Mouse (Mus musculus) hindbrain, embryonic 12.5 days (tissue): ENCODE data around the gene Abhd11. TPM values are rescaled to one million over a fixed set of nuclear protein-coding genes. Genes with fewer than 3 reads are reported as not detected.
"Not testable (repeated sequence)": the region's sequence is repeated elsewhere in the genome, so short reads cannot be mapped to it uniquely, and the experiment has no call there.

Source experiments
- ATAC-seq: fragments of 200-750 bp; cut with Nextera tagmentation; 2 replicates; pipeline ENCODE4 v1.8.0; 2017; ENCODE audit warnings: moderate TSS enrichment; ENCODE audit not compliant: low FRiP score
- H3K27ac ChIP-seq: fragments of 300-500 bp; sonication (generic); 2 replicates; pipeline ENCODE4 v1.5.1; 2016; ENCODE audit warnings: mild to moderate bottlenecking
- H3K27me3 ChIP-seq: fragments of 300-500 bp; sonication (generic); 2 replicates; pipeline ENCODE4 v1.6.1; 2016; ENCODE audit warnings: mild to moderate bottlenecking
- H3K36me3 ChIP-seq: fragments of 300-500 bp; sonication (generic); 2 replicates; pipeline ENCODE4 v1.6.1; 2016; ENCODE audit warnings: mild to moderate bottlenecking
- H3K4me1 ChIP-seq: fragments of 300-500 bp; sonication (generic); 2 replicates; pipeline ENCODE4 v1.6.1; 2016
- H3K4me2 ChIP-seq: fragments of 300-500 bp; sonication (generic); replicated peaks from 2 replicates; pipeline ENCODE4 v1.6.1; 2016; ENCODE audit warnings: mild to moderate bottlenecking
- H3K4me3 ChIP-seq: fragments of 300-500 bp; sonication (generic); 2 replicates; pipeline ENCODE4 v1.5.1; 2016; ENCODE audit warnings: mild to moderate bottlenecking
- H3K9ac ChIP-seq: fragments of 300-500 bp; sonication (generic); 2 replicates; pipeline ENCODE4 v1.6.1; 2016; ENCODE audit warnings: mild to moderate bottlenecking, moderate library complexity
- H3K9me3 ChIP-seq: fragments of 300-500 bp; sonication (generic); replicated peaks from 2 replicates; pipeline ENCODE4 v1.6.1; 2016; ENCODE audit warnings: mild to moderate bottlenecking
- WGBS: fragments of 180-500 bp; shearing (Covaris S2); methylation state at CpG from one replicate; pipeline ENCODE4 v1.1.7; 2016; 5-methylcytosine and 5-hydroxymethylcytosine counted together
- polyA plus RNA-seq: library from polyadenylated mRNA; unstranded; fragments of >200 nt; fragmentation: Nextera tagmentation; extraction: Ambion mirVana; gene quantifications from 2 replicates; pipeline ENCODE4 v1.2.1, GENCODE M21; 2016

Gene Abhd11
- polyA plus RNA-seq, 1 experiment from 2014 or later: 51.0 TPM

GRCm38 (mm10) chr5:135035608-135036359, 26.8 kb downstream of the Abhd11 start:
- Histone ChIP-seq H3K4me2 (no peak overlapping the region), H3K27ac (no peak overlapping the region), H3K4me1 (no peaks in the 10 kb centered on the region), H3K4me3 (no peak overlapping the region), H3K9ac (no peak overlapping the region), H3K36me3 (peaks cover 20% of the 10 kb centered on the region), H3K27me3 (no peaks in the 10 kb centered on the region), H3K9me3 (no peaks in the 10 kb centered on the region)
- ATAC-seq: no peak
- WGBS: 66% methylated on average over 18 of the region's 18 CpGs

- no peak overlapping the region for H3K27ac ChIP-seq
- H3K4me3 ChIP-seq: no peak overlapping the region
- H3K4me2 ChIP-seq: no peak overlapping the region
- H3K9me3 ChIP-seq: no peaks in the 10 kb centered on the region
- no peak overlapping the region for H3K9ac ChIP-seq
- peaks cover 20% of the 10 kb centered on the region for H3K36me3 ChIP-seq
- no peaks in the 10 kb centered on the region for H3K4me1 ChIP-seq
- 88% methylated on average over 3 of the region's 3 CpGs for WGBS
- ATAC-seq: no peak
- no peaks in the 10 kb centered on the region for H3K27me3 ChIP-seq
These were observed 29.0 kb downstream of the Abhd11 start for GRCm38 (mm10) chr5:135037946-135038345.

GRCm38 (mm10) chr5:135039541-135039940, 30.6 kb downstream of the Abhd11 start:
- ATAC-seq: no peak
- Histone ChIP-seq H3K36me3 (peaks cover 25% of the 10 kb centered on the region), H3K4me3 (no peak overlapping the region), H3K4me2 (no peak overlapping the region), H3K27me3 (no peaks in the 10 kb centered on the region), H3K27ac (no peak overlapping the region), H3K9me3 (no peaks in the 10 kb centered on the region), H3K4me1 (no peaks in the 10 kb centered on the region), H3K9ac (no peak overlapping the region; the same call in 1 of the 2 replicates)
- WGBS: 86% methylated on average over 9 of the region's 9 CpGs

GRCm38 (mm10) chr5:135040059-135040458, 31.1 kb downstream of the Abhd11 start:
- no peak overlapping the region for H3K27ac ChIP-seq
- no peak overlapping the region; the same call in 1 of the 2 replicates for H3K9ac ChIP-seq
- no peaks in the 10 kb centered on the region for H3K27me3 ChIP-seq
- peaks cover 30% of the 10 kb centered on the region for H3K36me3 ChIP-seq
- no peaks in the 10 kb centered on the region for H3K4me1 ChIP-seq
- H3K4me2 ChIP-seq: no peak overlapping the region
- H3K9me3 ChIP-seq: no peaks in the 10 kb centered on the region
- no peak for ATAC-seq
- H3K4me3 ChIP-seq: no peak overlapping the region
- WGBS: 37% methylated on average over 6 of the region's 6 CpGs

GRCm38 (mm10) chr5:135040777-135041176, 31.8 kb downstream of the Abhd11 start:
- Histone ChIP-seq H3K4me1 (no peaks in the 10 kb centered on the region), H3K9ac (no peak overlapping the region), H3K9me3 (no peaks in the 10 kb centered on the region), H3K4me3 (no peak overlapping the region), H3K36me3 (peaks cover 37% of the 10 kb centered on the region), H3K27ac (no peak overlapping the region), H3K4me2 (no peak overlapping the region), H3K27me3 (no peaks in the 10 kb centered on the region)
- ATAC-seq: no peak
- 74% methylated on average over 11 of the region's 11 CpGs for WGBS

GRCm38 (mm10) chr5:135042105-135042788, 33.3 kb downstream of the Abhd11 start:
- Histone ChIP-seq H3K27me3 (no peaks in the 10 kb centered on the region), H3K9ac (no peak overlapping the region), H3K36me3 (peaks cover 38% of the 10 kb centered on the region), H3K4me2 (no peak overlapping the region), H3K27ac (no peak overlapping the region), H3K4me3 (no peak overlapping the region), H3K9me3 (no peaks in the 10 kb centered on the region), H3K4me1 (no peaks in the 10 kb centered on the region)
- 26% methylated on average over 21 of the region's 21 CpGs for WGBS
- no peak for ATAC-seq

GRCm38 (mm10) chr5:135044575-135044974, 35.6 kb downstream of the Abhd11 start:
- no peak overlapping the region for H3K9ac ChIP-seq
- H3K9me3 ChIP-seq: no peaks in the 10 kb centered on the region
- no peaks in the 10 kb centered on the region for H3K27me3 ChIP-seq
- H3K4me2 ChIP-seq: no peak overlapping the region
- no peaks in the 10 kb centered on the region for H3K4me1 ChIP-seq
- H3K4me3 ChIP-seq: no peak overlapping the region
- 89% methylated on average over 3 of the region's 3 CpGs for WGBS
- H3K27ac ChIP-seq: no peak overlapping the region
- H3K36me3 ChIP-seq: peaks cover 37% of the 10 kb centered on the region
- no peak for ATAC-seq

- Histone ChIP-seq H3K27ac (no peak overlapping the region), H3K27me3 (no peaks in the 10 kb centered on the region), H3K36me3 (peaks cover 50% of the 10 kb centered on the region), H3K4me3 (no peak overlapping the region), H3K4me2 (no peak overlapping the region), H3K9me3 (no peaks in the 10 kb centered on the region), H3K4me1 (no peaks in the 10 kb centered on the region), H3K9ac (no peak overlapping the region)
- 96% methylated on average over 5 of the region's 5 CpGs for WGBS
- no peak for ATAC-seq
These were observed 39.6 kb downstream of the Abhd11 start for GRCm38 (mm10) chr5:135048539-135048938.

- not testable (repeated sequence) for H3K9ac ChIP-seq, H3K27ac ChIP-seq, H3K9me3 ChIP-seq, ATAC-seq, H3K4me3 ChIP-seq, H3K4me2 ChIP-seq, H3K27me3 ChIP-seq, H3K4me1 ChIP-seq
- H3K36me3 ChIP-seq: peaks cover 55% of the 10 kb centered on the region
- 91% methylated on average over 6 of the region's 6 CpGs for WGBS
These were observed 40.3 kb downstream of the Abhd11 start for GRCm38 (mm10) chr5:135049268-135049667.

GRCm38 (mm10) chr5:135053356-135053755, 44.4 kb downstream of the Abhd11 start:
- no peak overlapping the region for H3K9ac ChIP-seq
- no peak for ATAC-seq
- WGBS: 92% methylated on average over 12 of the region's 12 CpGs
- H3K36me3 ChIP-seq: peaks cover 71% of the 10 kb centered on the region
- no peaks in the 10 kb centered on the region for H3K4me1 ChIP-seq
- H3K9me3 ChIP-seq: no peaks in the 10 kb centered on the region
- H3K4me2 ChIP-seq: no peak overlapping the region
- no peak overlapping the region for H3K27ac ChIP-seq
- no peak overlapping the region for H3K4me3 ChIP-seq
- no peaks in the 10 kb centered on the region for H3K27me3 ChIP-seq
